Mouse (Mus musculus) heart, embryonic 13.5 days (tissue): ENCODE data around the gene Usp29. TPM values are rescaled to one million over a fixed set of nuclear protein-coding genes. Genes with fewer than 3 reads are reported as not detected.

ENCODE experiments used
- ATAC-seq: fragments of 200-750 bp; cut with Nextera tagmentation; 2 replicates; pipeline ENCODE4 v1.8.0; 2017; ENCODE audit warnings: moderate TSS enrichment; ENCODE audit not compliant: insufficient number of reproducible peaks, low FRiP score, low TSS enrichment; ENCODE audit errors: extremely low read depth
- H3K27ac ChIP-seq: fragments of 300-500 bp; sonication (generic); replicated peaks from 2 replicates; pipeline ENCODE4 v1.5.1; 2015; ENCODE audit warnings: moderate library complexity, mild to moderate bottlenecking, inconsistent platforms
- H3K27me3 ChIP-seq: fragments of 300-500 bp; sonication (generic); replicated peaks from 2 replicates; pipeline ENCODE4 v1.6.1; 2015; ENCODE audit warnings: mild to moderate bottlenecking, inconsistent platforms
- H3K36me3 ChIP-seq: fragments of 300-500 bp; sonication (generic); 2 replicates; pipeline ENCODE4 v1.6.1; 2015; ENCODE audit warnings: mild to moderate bottlenecking, inconsistent platforms
- H3K4me1 ChIP-seq: fragments of 300-500 bp; sonication (generic); 2 replicates; pipeline ENCODE4 v1.6.1; 2015; ENCODE audit warnings: inconsistent platforms
- H3K4me2 ChIP-seq: fragments of 300-500 bp; sonication (generic); 2 replicates; pipeline ENCODE4 v1.6.1; 2015; ENCODE audit warnings: inconsistent platforms, mild to moderate bottlenecking, moderate library complexity
- H3K4me3 ChIP-seq: fragments of 300-500 bp; sonication (generic); 2 replicates; pipeline ENCODE4 v1.5.1; 2015; ENCODE audit warnings: moderate library complexity, mild to moderate bottlenecking, inconsistent platforms
- H3K9ac ChIP-seq: fragments of 300-500 bp; sonication (generic); 2 replicates; pipeline ENCODE4 v1.6.1; 2015; ENCODE audit warnings: inconsistent platforms, mild to moderate bottlenecking, moderate library complexity
- H3K9me3 ChIP-seq: fragments of 300-500 bp; sonication (generic); 2 replicates; pipeline ENCODE4 v1.6.1; 2016; ENCODE audit warnings: inconsistent platforms
- whole genome bisulfite sequencing: fragments of 180-500 bp; shearing (Covaris S2); methylation state at CpG from one replicate; pipeline ENCODE4 v1.1.7; 2015; ENCODE audit warnings: mixed read lengths; 5-methylcytosine and 5-hydroxymethylcytosine counted together
- polyA plus RNA-seq: library from polyadenylated mRNA; unstranded; fragments of >200 nt; fragmentation: Nextera tagmentation; extraction: Ambion mirVana; gene quantifications from 2 replicates; pipeline ENCODE4 v1.2.1, GENCODE M21; 2015

Gene Usp29
- polyA plus RNA-seq, 1 experiment from 2014 or later: 7.4 TPM

DNA sequence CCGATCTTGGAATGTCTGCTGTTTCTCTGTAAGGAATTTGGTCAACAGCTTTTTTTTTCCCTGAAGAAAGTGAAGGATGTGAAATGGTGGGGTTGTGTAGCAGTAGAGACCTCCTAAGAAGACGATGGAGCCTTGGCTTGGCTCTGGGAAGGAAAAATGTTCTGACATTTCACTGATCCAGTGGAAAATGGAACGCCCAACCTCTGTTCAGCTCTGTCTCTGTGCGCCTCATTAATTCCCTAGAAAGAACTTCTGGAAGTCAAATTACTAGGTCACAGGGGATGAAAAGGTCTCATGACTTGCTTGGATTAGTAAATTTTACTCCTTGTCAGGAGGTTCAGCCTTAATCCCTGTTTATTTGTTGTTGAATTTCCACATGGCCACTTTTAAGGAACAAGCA is 92.3 kb downstream of the Usp29 start:
- 70% methylated on average over 4 of the region's 4 CpGs for WGBS
- Histone ChIP-seq H3K9me3 (no peaks in the 10 kb centered on the region), H3K4me3 (no peak overlapping the region), H3K36me3 (no peaks in the 10 kb centered on the region), H3K27me3 (no peaks in the 10 kb centered on the region), H3K27ac (no peak overlapping the region), H3K4me1 (0 out of 2 replicates have a peak, but pooled peaks cover 4% of the 10 kb centered on the region), H3K4me2 (no peak overlapping the region), H3K9ac (no peak overlapping the region)
- no peak for ATAC-seq

DNA sequence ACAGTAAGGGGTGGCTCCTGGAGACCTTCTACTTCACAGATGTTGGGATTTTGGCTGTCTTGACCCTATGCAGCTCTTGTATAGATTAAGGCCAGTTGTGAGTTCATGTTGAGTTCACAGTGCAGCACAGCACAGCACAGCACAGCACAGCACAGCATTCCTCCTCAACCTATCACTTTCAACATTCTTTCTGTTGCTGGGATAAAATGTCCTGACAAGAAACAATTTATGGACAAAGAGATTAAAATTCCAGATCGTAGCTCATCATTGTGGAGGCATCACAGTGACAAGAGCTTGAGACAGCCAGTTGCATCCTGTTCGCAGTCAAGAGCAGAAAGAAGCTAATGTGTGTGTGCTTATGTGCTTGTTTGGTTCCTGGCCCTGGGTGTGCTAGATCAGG is 93.3 kb downstream of the Usp29 start:
- 55% methylated on average over 2 of the region's 2 CpGs for WGBS
- no peaks in the 10 kb centered on the region for H3K9me3 ChIP-seq
- ATAC-seq: no peak

DNA sequence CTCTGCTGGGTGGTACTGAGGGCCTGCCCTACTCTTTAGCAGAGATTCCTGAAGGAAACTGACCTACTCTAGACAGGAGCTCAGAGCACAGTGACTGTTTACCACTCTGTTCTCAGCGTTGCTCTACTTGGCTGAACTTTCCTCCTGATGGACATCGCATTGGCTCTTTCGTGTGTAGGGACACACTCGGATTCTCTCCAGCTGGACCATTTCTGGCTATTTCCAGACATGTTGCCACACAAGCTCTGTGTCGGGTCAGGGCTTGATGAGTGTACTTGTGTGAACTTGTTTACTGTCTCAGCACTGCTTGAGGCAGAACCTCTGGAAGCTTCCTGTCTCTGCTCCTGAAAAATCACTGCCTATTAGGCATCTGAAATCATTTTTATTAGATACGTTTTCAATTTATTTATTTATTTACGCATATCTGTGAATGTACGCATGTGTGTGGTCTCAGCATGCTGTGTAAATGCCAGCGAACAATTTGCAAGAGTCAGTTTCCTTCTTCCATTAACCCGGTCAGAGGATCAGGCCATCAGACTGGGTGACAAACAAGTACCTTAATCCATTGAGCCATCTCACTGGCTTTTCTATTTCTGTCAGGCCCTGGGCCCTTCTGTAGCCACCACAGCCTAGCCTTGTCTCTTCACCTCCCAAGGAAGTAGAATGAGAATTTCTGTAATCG is 95.7 kb downstream of the Usp29 start:
- H3K4me3 ChIP-seq: no peak overlapping the region
- H3K27me3 ChIP-seq: no peaks in the 10 kb centered on the region
- no peak overlapping the region for H3K4me2 ChIP-seq
- no peak for ATAC-seq
- no peaks in the 10 kb centered on the region for H3K9me3 ChIP-seq
- H3K36me3 ChIP-seq: no peaks in the 10 kb centered on the region
- 0 out of 2 replicates have a peak, but pooled peaks cover 4% of the 10 kb centered on the region for H3K4me1 ChIP-seq
- WGBS: 74% methylated on average over 11 of the region's 11 CpGs
- H3K27ac ChIP-seq: no peak overlapping the region
- no peak overlapping the region for H3K9ac ChIP-seq

More for the DNA sequence above, 93.3 kb downstream of the Usp29 start:
- H3K4me2 ChIP-seq: no peak overlapping the region
- no peak overlapping the region for H3K9ac ChIP-seq
- no peaks in the 10 kb centered on the region for H3K27me3 ChIP-seq
- no peak overlapping the region for H3K27ac ChIP-seq
- no peak overlapping the region for H3K4me3 ChIP-seq
- no peaks in the 10 kb centered on the region for H3K36me3 ChIP-seq
- 0 out of 2 replicates have a peak, but pooled peaks cover 4% of the 10 kb centered on the region for H3K4me1 ChIP-seq

DNA sequence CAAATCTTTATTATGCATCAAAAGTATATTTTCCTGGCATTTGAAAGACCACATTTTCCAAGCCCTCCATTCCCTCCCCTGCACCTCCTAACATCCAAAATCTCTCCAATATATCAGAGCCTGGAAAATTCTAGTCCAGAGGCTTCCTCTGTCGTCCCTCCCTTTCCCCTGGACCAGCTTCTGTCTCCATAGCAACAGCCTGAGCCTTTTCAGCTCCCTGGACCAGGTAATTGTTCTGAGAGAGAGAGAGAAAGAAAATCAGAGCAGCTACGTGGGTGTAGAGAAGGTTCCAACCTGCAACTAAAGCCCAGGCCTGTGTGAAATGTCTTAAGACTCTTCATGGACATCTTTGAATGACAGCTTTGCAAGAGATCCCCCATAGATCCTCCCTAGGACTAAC is 98.8 kb downstream of the Usp29 start:
- ATAC-seq: no peak
- WGBS: 43% methylated on average over 2 of the region's 2 CpGs
- Histone ChIP-seq H3K36me3 (no peaks in the 10 kb centered on the region), H3K27ac (no peak overlapping the region), H3K4me3 (no peak overlapping the region), H3K9ac (no peak overlapping the region), H3K4me1 (no peaks in the 10 kb centered on the region), H3K4me2 (no peak overlapping the region), H3K27me3 (no peaks in the 10 kb centered on the region), H3K9me3 (no peaks in the 10 kb centered on the region)

DNA sequence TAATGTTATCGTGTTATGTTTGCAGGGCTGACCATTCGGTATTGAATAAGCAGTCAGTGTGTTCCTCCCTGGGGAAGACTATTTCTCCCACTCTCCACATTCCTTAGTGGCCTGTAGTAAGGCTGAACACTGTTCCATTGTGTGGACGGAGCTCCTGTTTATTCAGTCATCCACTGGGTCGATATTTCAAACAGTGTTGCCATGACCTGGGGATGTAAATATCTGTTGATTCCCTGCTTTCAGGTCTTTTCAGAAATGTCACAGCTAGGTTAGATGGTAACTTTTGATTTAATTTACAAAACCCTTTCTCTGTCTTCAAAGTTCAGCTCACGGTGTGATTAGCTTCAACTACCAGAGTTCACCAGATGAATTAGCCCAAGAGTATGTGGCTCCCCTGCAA is 104.6 kb downstream of the Usp29 start:
- H3K4me3 ChIP-seq: no peak overlapping the region

DNA sequence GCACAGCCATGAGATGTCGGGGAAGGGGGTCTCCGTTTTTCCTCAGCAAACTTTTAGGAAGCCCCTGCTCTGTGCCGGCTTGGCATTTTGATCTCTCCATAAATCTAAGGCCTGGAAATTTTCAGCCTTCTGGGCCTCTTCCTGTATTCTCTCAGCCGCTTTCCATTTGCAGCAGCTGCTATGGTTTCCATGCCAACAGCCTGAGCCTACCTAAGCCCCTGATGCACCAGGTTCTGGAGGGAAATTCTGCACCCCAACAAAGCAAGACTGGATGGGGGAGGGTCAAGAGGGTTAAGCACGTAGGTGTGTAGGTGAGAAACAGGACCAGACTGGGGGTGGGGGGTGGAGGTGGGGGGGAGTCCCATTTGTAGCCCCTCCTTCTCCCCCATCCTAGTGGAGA is 105.0 kb downstream of the Usp29 start:
- H3K9me3 ChIP-seq: no peaks in the 10 kb centered on the region
- ATAC-seq: no peak
- no peak overlapping the region for H3K9ac ChIP-seq
- H3K4me2 ChIP-seq: no peak overlapping the region
- no peaks in the 10 kb centered on the region for H3K36me3 ChIP-seq
- H3K27me3 ChIP-seq: no peaks in the 10 kb centered on the region
- WGBS: 38% methylated on average over 5 of the region's 5 CpGs
- no peak overlapping the region for H3K4me3 ChIP-seq
- H3K27ac ChIP-seq: 0 out of 2 replicates have a peak overlapping the region, but pooled peaks have one; percentile 28
- H3K4me1 ChIP-seq: peaks cover 10% of the 10 kb centered on the region; the same call in 1 of the 2 replicates

More for the DNA sequence above, 104.6 kb downstream of the Usp29 start:
- WGBS: 57% methylated on average over 5 of the region's 5 CpGs
- Histone ChIP-seq H3K36me3 (no peaks in the 10 kb centered on the region), H3K4me2 (no peak overlapping the region), H3K9me3 (no peaks in the 10 kb centered on the region), H3K27ac (0 out of 2 replicates have a peak overlapping the region, but pooled peaks have one; percentile 28), H3K9ac (no peak overlapping the region), H3K4me1 (peaks cover 10% of the 10 kb centered on the region; the same call in 1 of the 2 replicates), H3K27me3 (no peaks in the 10 kb centered on the region)
- no peak for ATAC-seq

DNA sequence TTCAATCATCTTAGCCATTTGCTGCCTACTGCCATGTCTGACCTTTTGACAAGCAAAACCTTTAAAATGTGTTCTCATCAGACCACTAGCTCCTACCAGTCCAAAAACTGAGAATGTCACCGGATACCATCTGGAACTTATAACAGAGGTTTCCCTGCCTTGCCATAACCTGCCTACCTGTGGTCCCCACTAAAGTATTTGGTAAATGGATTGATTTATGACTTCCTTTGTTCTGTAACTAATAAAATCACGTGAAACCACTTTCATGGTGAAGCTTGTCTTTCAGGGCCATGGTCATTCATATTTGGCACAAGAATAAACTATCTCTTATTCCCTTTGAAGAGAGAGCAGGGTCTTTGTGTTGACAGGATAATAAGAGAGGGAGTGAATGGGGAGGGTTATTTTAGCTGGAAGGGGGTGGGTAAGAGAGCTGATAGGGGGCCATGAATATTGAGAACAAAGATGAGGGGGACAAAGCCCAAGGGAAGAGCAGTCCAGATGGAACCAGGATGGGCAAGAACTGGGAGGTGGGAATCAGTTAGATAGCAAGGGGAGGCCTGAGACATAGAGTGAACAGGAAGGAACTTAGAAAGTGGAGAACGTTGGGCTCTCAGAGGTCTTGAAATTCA is 107.0 kb downstream of the Usp29 start:
- Histone ChIP-seq H3K36me3 (no peaks in the 10 kb centered on the region), H3K27ac (no peak overlapping the region), H3K4me2 (no peak overlapping the region), H3K9ac (no peak overlapping the region), H3K27me3 (no peaks in the 10 kb centered on the region), H3K9me3 (no peaks in the 10 kb centered on the region), H3K4me1 (peaks cover 10% of the 10 kb centered on the region; the same call in 1 of the 2 replicates), H3K4me3 (no peak overlapping the region)
- no peak for ATAC-seq
- 53% methylated on average over 3 of the region's 3 CpGs for WGBS

DNA sequence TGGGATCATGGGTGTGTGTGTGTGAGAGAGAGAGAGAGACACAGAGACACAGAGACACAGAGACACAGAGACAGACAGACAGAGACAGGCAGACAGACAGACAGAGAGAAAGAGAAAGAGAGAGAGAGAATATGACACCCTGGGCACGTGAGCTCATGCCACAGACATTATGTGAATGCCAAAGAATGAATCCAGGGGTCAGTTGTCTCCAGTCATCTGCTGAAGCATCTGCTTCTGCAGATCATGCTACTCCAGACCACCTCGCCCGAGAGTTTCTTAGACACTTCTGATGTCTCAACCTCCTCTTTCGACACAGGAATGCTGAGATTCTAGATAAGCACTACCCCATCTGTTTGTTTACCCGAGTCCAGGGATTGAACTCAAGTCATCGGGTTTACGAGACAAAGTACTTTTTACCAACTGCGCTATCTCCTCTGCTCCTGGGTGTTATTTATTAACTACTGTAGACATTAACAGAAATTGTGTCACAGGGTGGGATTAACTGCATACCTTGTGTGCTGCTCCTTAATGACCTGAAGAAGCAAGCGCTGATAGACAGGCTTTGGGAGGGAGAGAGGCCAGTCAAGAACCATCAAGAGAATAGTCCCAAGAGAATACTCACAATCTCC is 107.7 kb downstream of the Usp29 start:
- H3K27me3 ChIP-seq: no peaks in the 10 kb centered on the region
- no peak overlapping the region for H3K27ac ChIP-seq
- no peak overlapping the region for H3K4me2 ChIP-seq
- H3K4me1 ChIP-seq: peaks cover 10% of the 10 kb centered on the region; the same call in 1 of the 2 replicates
- no peaks in the 10 kb centered on the region for H3K36me3 ChIP-seq
- no peak for ATAC-seq
- H3K4me3 ChIP-seq: no peak overlapping the region
- 41% methylated on average over 9 of the region's 9 CpGs for WGBS
- no peaks in the 10 kb centered on the region for H3K9me3 ChIP-seq
- no peak overlapping the region for H3K9ac ChIP-seq

DNA sequence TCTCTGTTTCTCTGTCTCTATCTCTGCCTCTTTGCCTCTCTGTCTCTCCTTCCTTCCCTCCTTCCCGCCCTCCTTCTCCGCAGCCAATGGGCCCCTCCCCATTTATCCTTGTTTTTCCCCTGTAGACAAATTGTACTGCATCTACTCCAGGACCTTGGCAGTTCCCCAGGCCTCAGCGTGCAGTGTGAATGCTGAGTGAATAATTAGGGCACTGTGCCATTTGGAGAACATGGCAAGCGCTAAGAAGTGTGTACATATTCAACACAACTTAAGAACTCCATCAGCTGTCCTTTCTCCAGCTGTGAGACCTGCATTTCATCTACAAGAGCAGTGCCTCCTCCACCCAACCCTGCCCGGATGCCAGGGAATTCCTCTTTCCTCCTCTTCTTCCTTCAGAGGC is 110.5 kb downstream of the Usp29 start:
- H3K4me1 ChIP-seq: peaks cover 8% of the 10 kb centered on the region; the same call in 1 of the 2 replicates
- ATAC-seq: no peak
- WGBS: 60% methylated on average over 5 of the region's 5 CpGs
- no peaks in the 10 kb centered on the region for H3K9me3 ChIP-seq
- 0 out of 2 replicates have a peak overlapping the region, but pooled peaks have one; percentile 25 for H3K27ac ChIP-seq
- no peak overlapping the region for H3K4me2 ChIP-seq
- H3K27me3 ChIP-seq: no peaks in the 10 kb centered on the region
- H3K9ac ChIP-seq: no peak overlapping the region
- no peaks in the 10 kb centered on the region for H3K36me3 ChIP-seq
- H3K4me3 ChIP-seq: no peak overlapping the region

DNA sequence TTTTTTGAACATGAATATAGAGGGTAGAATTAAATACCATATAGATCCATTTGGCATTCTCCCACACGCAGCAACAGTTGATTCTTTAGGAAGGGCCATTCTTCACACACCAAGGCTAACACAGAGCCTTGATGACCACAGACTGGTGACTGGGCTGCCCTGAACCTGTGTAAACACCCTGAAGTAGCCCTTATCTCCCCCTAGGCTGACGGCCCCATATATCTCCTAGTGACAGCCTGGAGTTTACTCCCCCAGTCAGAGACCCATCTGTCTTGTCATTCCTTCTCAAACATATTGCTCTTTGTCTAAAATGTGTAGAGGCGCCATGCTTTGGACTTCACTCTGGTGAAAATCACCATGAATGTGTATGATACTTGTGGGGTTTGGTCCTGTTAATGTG is 119.1 kb downstream of the Usp29 start:
- H3K36me3 ChIP-seq: no peaks in the 10 kb centered on the region
- H3K4me3 ChIP-seq: no peak overlapping the region
- H3K4me1 ChIP-seq: peaks cover 6% of the 10 kb centered on the region
- H3K4me2 ChIP-seq: no peak overlapping the region
- 50% methylated on average over 3 of the region's 3 CpGs for WGBS
- no peak overlapping the region for H3K9ac ChIP-seq
- no peaks in the 10 kb centered on the region for H3K27me3 ChIP-seq
- ATAC-seq: no peak
- H3K9me3 ChIP-seq: no peaks in the 10 kb centered on the region
- H3K27ac ChIP-seq: no peak overlapping the region

DNA sequence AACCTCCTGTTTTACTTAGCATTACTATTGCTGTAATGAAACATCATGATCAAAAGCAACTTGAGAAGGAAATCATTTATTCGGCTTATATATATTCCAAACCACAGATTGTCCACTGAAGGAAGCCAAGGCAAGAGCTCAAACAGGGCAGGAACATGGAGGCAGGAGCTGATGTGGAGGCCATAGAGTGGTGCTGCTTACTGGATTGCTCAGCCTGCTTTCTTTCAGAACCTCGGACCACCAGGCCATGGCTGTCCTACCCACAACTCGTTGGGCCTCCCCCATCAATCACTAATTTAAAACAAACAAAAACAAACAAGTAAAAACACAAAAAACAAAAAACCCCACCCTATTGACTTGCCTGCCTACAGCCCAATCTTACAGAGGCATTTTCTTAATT is 119.9 kb downstream of the Usp29 start:
- ATAC-seq: no peak
- no peak overlapping the region for H3K4me2 ChIP-seq
- no peak overlapping the region for H3K27ac ChIP-seq
- H3K4me1 ChIP-seq: peaks cover 6% of the 10 kb centered on the region
- H3K27me3 ChIP-seq: no peaks in the 10 kb centered on the region
- no peak overlapping the region for H3K4me3 ChIP-seq
- no peak overlapping the region for H3K9ac ChIP-seq
- WGBS: 54% methylated on average over 3 of the region's 3 CpGs
- no peaks in the 10 kb centered on the region for H3K36me3 ChIP-seq
- H3K9me3 ChIP-seq: no peaks in the 10 kb centered on the region
